Mouse (Mus musculus) brain, embryonic 14.5 days (tissue): ENCODE data around the gene Med12l.

Experiments
- CTCF ChIP-seq: fragments of 200-500 bp; IDR thresholded peaks from 2 replicates; pipeline ENCODE4 v1.5.1; 2012; ENCODE audit warnings: inconsistent platforms, mild to moderate bottlenecking, moderate library complexity, borderline replicate concordance; ENCODE audit not compliant: insufficient read depth, insufficient read length; ENCODE audit errors: extremely low read depth
- POLR2A ChIP-seq: fragments of 200-500 bp; IDR thresholded peaks from 2 replicates; pipeline ENCODE4 v1.6.1; 2012; ENCODE audit warnings: mild to moderate bottlenecking, inconsistent platforms, borderline replicate concordance; ENCODE audit not compliant: poor library complexity, insufficient read depth, insufficient read length, severe bottlenecking; ENCODE audit errors: extremely low read depth

DNA sequence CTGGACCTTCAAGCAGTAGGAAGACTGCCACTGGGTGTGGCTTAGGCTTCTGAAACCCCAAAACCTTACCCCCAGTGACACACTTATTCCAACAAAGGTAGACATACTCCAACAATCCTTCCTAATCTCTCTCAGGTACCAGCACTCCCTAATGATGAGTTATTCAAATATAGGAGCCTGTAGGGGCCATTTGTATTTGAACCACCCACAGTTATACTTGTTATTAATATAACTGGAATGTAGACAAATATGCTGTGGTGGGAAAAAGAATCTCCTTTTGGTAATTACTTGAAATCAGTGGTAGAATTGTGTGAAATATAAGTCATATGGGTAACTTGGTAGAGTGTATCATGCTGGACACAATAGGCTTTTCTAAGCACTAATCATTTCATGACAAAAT, 273.0 kb downstream of the Med12l start:
- TF ChIP-seq POLR2A (no peak), CTCF (no peak)
